Mouse (Mus musculus) MEL (cell line): ENCODE measurements around the gene Mfap3.

ENCODE experiments used
- CHD1 ChIP-seq: IDR thresholded peaks from 2 replicates; pipeline ENCODE4 v1.6.1; 2012; ENCODE audit warnings: low read depth, mild to moderate bottlenecking, inconsistent platforms, low read length, improper control_type of control experiment
- CTCF ChIP-seq, 3 experiments: IDR thresholded peaks in 2 of 3; conservative IDR thresholded peaks in 1 of 3; 2 replicates each; pipeline ENCODE4 v1.5.1; 2011 to 2012; ENCODE audit warnings: low read length in 3 of 3, low read depth in 2 of 3, mild to moderate bottlenecking in 2 of 3, improper control_type of control experiment in 1 of 3, inconsistent platforms in 1 of 3, mixed read lengths in 1 of 3, moderate library complexity in 1 of 3; ENCODE audit not compliant: control insufficient read depth in 1 of 3, insufficient read depth in 1 of 3, poor library complexity in 1 of 3, severe bottlenecking in 1 of 3
- EP300 ChIP-seq, 2 experiments: IDR thresholded peaks; 2 replicates each; pipeline ENCODE4 v1.6.1; 2011; ENCODE audit warnings: improper control_type of control experiment in 2 of 2, low read length in 2 of 2, low read depth in 1 of 2, mild to moderate bottlenecking in 1 of 2
- MAFK ChIP-seq: IDR thresholded peaks from 2 replicates; pipeline ENCODE4 v1.6.1; 2011; ENCODE audit warnings: low read depth, mild to moderate bottlenecking, low read length, improper control_type of control experiment, borderline replicate concordance
- MEF2A ChIP-seq: IDR thresholded peaks from 2 replicates; pipeline ENCODE4 v1.6.1; 2014; ENCODE audit warnings: low read depth, mild to moderate bottlenecking, inconsistent platforms, low read length, improper control_type of control experiment; ENCODE audit not compliant: poor library complexity, insufficient replicate concordance, severe bottlenecking; ENCODE audit errors: extremely low read depth
- NELFE ChIP-seq: IDR thresholded peaks from 2 replicates; pipeline ENCODE4 v1.6.1; 2011; ENCODE audit warnings: low read depth, low read length, improper control_type of control experiment
- POLR2A ChIP-seq, 2 experiments: IDR thresholded peaks; 2 replicates each; pipeline ENCODE4 v1.6.1; 2011 to 2012; ENCODE audit warnings: low read length in 2 of 2, mild to moderate bottlenecking in 2 of 2, control low read depth in 1 of 2, improper control_type of control experiment in 1 of 2, low read depth in 1 of 2, moderate library complexity in 1 of 2; ENCODE audit not compliant: control insufficient read depth in 1 of 2, insufficient read depth in 1 of 2, poor library complexity in 1 of 2
- TAL1 ChIP-seq: IDR thresholded peaks from 2 replicates; pipeline ENCODE4 v1.6.1; 2012; ENCODE audit warnings: mild to moderate bottlenecking, inconsistent platforms, low read length, moderate library complexity, mixed read lengths
- UBTF ChIP-seq: IDR thresholded peaks from 2 replicates; pipeline ENCODE4 v1.6.1; 2012; ENCODE audit warnings: low read depth, mild to moderate bottlenecking, inconsistent platforms, low read length, improper control_type of control experiment, moderate library complexity, borderline replicate concordance; ENCODE audit not compliant: insufficient read depth
- USF1 ChIP-seq: IDR thresholded peaks from 2 replicates; pipeline ENCODE4 v1.6.1; 2014; ENCODE audit warnings: low read depth, mild to moderate bottlenecking, inconsistent platforms, low read length, improper control_type of control experiment, moderate library complexity
- ZC3H11A ChIP-seq: IDR thresholded peaks from 2 replicates; pipeline ENCODE4 v1.6.1; 2012; ENCODE audit warnings: low read depth, mild to moderate bottlenecking, inconsistent platforms, low read length, improper control_type of control experiment
- ZMIZ1 ChIP-seq: IDR thresholded peaks from 2 replicates; pipeline ENCODE4 v1.6.1; 2012; ENCODE audit warnings: low read depth, mild to moderate bottlenecking, inconsistent platforms, low read length, improper control_type of control experiment, moderate library complexity

GRCm38 (mm10) chr11:57523418-57523817 lies 5.0 kb downstream of the Mfap3 start:
- TF ChIP-seq MEF2A (no peak), MAFK (no peak), CTCF (IDR thresholded peaks at IDR 0.05 in 2 of 3, conservative IDR thresholded peaks at IDR 0.05 in 1 of 3; ENCODE audit: control insufficient read depth in 1 of 3, insufficient read depth in 1 of 3, low read depth in 2 of 3, low read length in 3 of 3, poor library complexity in 1 of 3, severe bottlenecking in 1 of 3) (no peak), POLR2A (IDR thresholded peaks at IDR 0.05; ENCODE audit: control insufficient read depth in 1 of 2, insufficient read depth in 1 of 2, low read depth in 1 of 2, low read length in 2 of 2, poor library complexity in 1 of 2) (no peak), ZC3H11A (no peak), NELFE (no peak), TAL1 (no peak), ZMIZ1 (no peak), UBTF (no peak), EP300 (IDR thresholded peaks at IDR 0.05; ENCODE audit: low read depth in 1 of 2, low read length in 2 of 2) (peak in 1 of 2 experiments; percentile 20; a peak in 1 of 4 replicates), USF1 (no peak), CHD1 (no peak)
